Mouse (Mus musculus) 3T3-L1 (cell line): ENCODE results near the gene Slc16a2.

Experiments used
- DNase-seq: peaks from one replicate; pipeline ENCODE4 v3.0.0-alpha.2; 2015; ENCODE audit warnings: low read depth, low spot score

Slc16a2 gene

GRCm38 (mm10) chrX:103653021-103653420 lies 168.8 kb downstream of the Slc16a2 start:
- peak; percentile 62 for DNase-seq

- DNase-seq: no peak
Measured at GRCm38 (mm10) chrX:103652048-103652447, 169.7 kb downstream of the Slc16a2 start.
